Mouse (Mus musculus): ENCODE results near the gene Flot1. TPM values are rescaled to one million over a fixed set of nuclear protein-coding genes. Genes with fewer than 3 reads are reported as not detected.

Gene Flot1
- total and polyA plus RNA-seq, 3 experiments = 38.1 to 64.1 TPM; not detected in 1

Other genes with a start within 250 kb of the Flot1 start
- gene Sfta2, start 221.7 kb upstream of the Flot1 start, total RNA-seq (2012; rRNA removed) = not detected in 2 replicates
- not detected for gene Sfta2, start 221.7 kb upstream of the Flot1 start, polyA plus RNA-seq (2012; ENCODE audit: insufficient read depth in 1 of 2, insufficient read length in 2 of 2, low read depth in 1 of 2, low replicate concordance in 2 of 2, missing spikeins in 1 of 2)
- gene Gm9573, start 196.6 kb upstream of the Flot1 start, total RNA-seq (2012; rRNA removed) = not detected in 2 replicates
- not detected for gene Gm9573, start 196.6 kb upstream of the Flot1 start, polyA plus RNA-seq (2012; ENCODE audit: insufficient read depth in 1 of 2, insufficient read length in 2 of 2, low read depth in 1 of 2, low replicate concordance in 2 of 2, missing spikeins in 1 of 2)
- 0.04 and 0.13 TPM in 2 replicates for gene Mucl3, start 179.5 kb upstream of the Flot1 start, total RNA-seq (2012; rRNA removed)
- gene Mucl3, start 179.5 kb upstream of the Flot1 start, polyA plus RNA-seq (2012; ENCODE audit: insufficient read depth in 1 of 2, insufficient read length in 2 of 2, low read depth in 1 of 2, low replicate concordance in 2 of 2, missing spikeins in 1 of 2) = under 1 TPM in 1 of 2 experiments, not detected in 1; 0.11 TPM
- gene Vars2, start 155.6 kb upstream of the Flot1 start, total RNA-seq (2012; rRNA removed) = 21.8 and 24.0 TPM in 2 replicates
- gene Vars2, start 155.6 kb upstream of the Flot1 start, polyA plus RNA-seq (2012; ENCODE audit: insufficient read depth in 1 of 2, insufficient read length in 2 of 2, low read depth in 1 of 2, low replicate concordance in 2 of 2, missing spikeins in 1 of 2) = 10 to 100 TPM in 1 of 2 experiments, not detected in 1; 34.0 TPM
- 68.1 and 76.3 TPM in 2 replicates for gene Gtf2h4, start 149.5 kb upstream of the Flot1 start, total RNA-seq (2012; rRNA removed)
- gene Gtf2h4, start 149.5 kb upstream of the Flot1 start, polyA plus RNA-seq (2012; ENCODE audit: insufficient read depth in 1 of 2, insufficient read length in 2 of 2, low read depth in 1 of 2, low replicate concordance in 2 of 2, missing spikeins in 1 of 2) = 10 to 100 TPM in 1 of 2 experiments, not detected in 1; 97.6 TPM
- 2.6 TPM in 2 replicates for gene Ddr1, start 118.6 kb upstream of the Flot1 start, total RNA-seq (2012; rRNA removed)
- 1 to 10 TPM in 1 of 2 experiments, not detected in 1; 7.9 TPM for gene Ddr1, start 118.6 kb upstream of the Flot1 start, polyA plus RNA-seq (2012; ENCODE audit: insufficient read depth in 1 of 2, insufficient read length in 2 of 2, low read depth in 1 of 2, low replicate concordance in 2 of 2, missing spikeins in 1 of 2)
- 5.5 and 8.4 TPM in 2 replicates for gene Ier3, start 1.5 kb upstream of the Flot1 start, total RNA-seq (2012; rRNA removed)
- 10 to 100 TPM in 1 of 2 experiments, not detected in 1; 12.2 TPM for gene Ier3, start 1.5 kb upstream of the Flot1 start, polyA plus RNA-seq (2012; ENCODE audit: insufficient read depth in 1 of 2, insufficient read length in 2 of 2, low read depth in 1 of 2, low replicate concordance in 2 of 2, missing spikeins in 1 of 2)
- gene Tubb5, start 15.1 kb downstream of the Flot1 start, total RNA-seq (2012; rRNA removed) = 1,137 and 1,211 TPM in 2 replicates
- gene Tubb5, start 15.1 kb downstream of the Flot1 start, polyA plus RNA-seq (2012; ENCODE audit: insufficient read depth in 1 of 2, insufficient read length in 2 of 2, low read depth in 1 of 2, low replicate concordance in 2 of 2, missing spikeins in 1 of 2) = 1,000 to 10,000 TPM; 1,040 to 1,575 TPM
- 15.0 and 17.2 TPM in 2 replicates for gene Mdc1, start 18.3 kb downstream of the Flot1 start, total RNA-seq (2012; rRNA removed)
- 10 to 100 TPM; 46.6 to 77.9 TPM for gene Mdc1, start 18.3 kb downstream of the Flot1 start, polyA plus RNA-seq (2012; ENCODE audit: insufficient read depth in 1 of 2, insufficient read length in 2 of 2, low read depth in 1 of 2, low replicate concordance in 2 of 2, missing spikeins in 1 of 2)
- 11.1 and 13.7 TPM in 2 replicates for gene Nrm, start 38.1 kb downstream of the Flot1 start, total RNA-seq (2012; rRNA removed)
- gene Nrm, start 38.1 kb downstream of the Flot1 start, polyA plus RNA-seq (2012; ENCODE audit: insufficient read depth in 1 of 2, insufficient read length in 2 of 2, low read depth in 1 of 2, low replicate concordance in 2 of 2, missing spikeins in 1 of 2) = 10 to 100 TPM in 1 of 2 experiments, not detected in 1; 49.9 TPM
- gene Ppp1r18, start 42.4 kb downstream of the Flot1 start, total RNA-seq (2012; rRNA removed) = 10.1 and 12.7 TPM in 2 replicates
- 10 to 100 TPM in 1 of 2 experiments, not detected in 1; 36.2 TPM for gene Ppp1r18, start 42.4 kb downstream of the Flot1 start, polyA plus RNA-seq (2012; ENCODE audit: insufficient read depth in 1 of 2, insufficient read length in 2 of 2, low read depth in 1 of 2, low replicate concordance in 2 of 2, missing spikeins in 1 of 2)
- gene Dhx16, start 56.6 kb downstream of the Flot1 start, total RNA-seq (2012; rRNA removed) = 75.4 and 79.2 TPM in 2 replicates
- 100 to 1,000 TPM in 1 of 2 experiments, not detected in 1; 101 TPM for gene Dhx16, start 56.6 kb downstream of the Flot1 start, polyA plus RNA-seq (2012; ENCODE audit: insufficient read depth in 1 of 2, insufficient read length in 2 of 2, low read depth in 1 of 2, low replicate concordance in 2 of 2, missing spikeins in 1 of 2)
- gene 2310061I04Rik, start 74.2 kb downstream of the Flot1 start, total RNA-seq (2012; rRNA removed) = 10.9 and 11.4 TPM in 2 replicates
- 100 to 1,000 TPM in 1 of 2 experiments, not detected in 1; 106 TPM for gene 2310061I04Rik, start 74.2 kb downstream of the Flot1 start, polyA plus RNA-seq (2012; ENCODE audit: insufficient read depth in 1 of 2, insufficient read length in 2 of 2, low read depth in 1 of 2, low replicate concordance in 2 of 2, missing spikeins in 1 of 2)
- gene Atat1, start 86.8 kb downstream of the Flot1 start, total RNA-seq (2012; rRNA removed) = 4.4 and 4.6 TPM in 2 replicates
- gene Atat1, start 86.8 kb downstream of the Flot1 start, polyA plus RNA-seq (2012; ENCODE audit: insufficient read depth in 1 of 2, insufficient read length in 2 of 2, low read depth in 1 of 2, low replicate concordance in 2 of 2, missing spikeins in 1 of 2) = 10 to 100 TPM in 1 of 2 experiments, not detected in 1; 14.4 TPM
- 149 and 179 TPM in 2 replicates for gene Mrps18b, start 93.2 kb downstream of the Flot1 start, total RNA-seq (2012; rRNA removed)
- 100 to 1,000 TPM in 1 of 2 experiments, not detected in 1; 239 TPM for gene Mrps18b, start 93.2 kb downstream of the Flot1 start, polyA plus RNA-seq (2012; ENCODE audit: insufficient read depth in 1 of 2, insufficient read length in 2 of 2, low read depth in 1 of 2, low replicate concordance in 2 of 2, missing spikeins in 1 of 2)
- gene Ppp1r10, start 93.2 kb downstream of the Flot1 start, total RNA-seq (2012; rRNA removed) = 24.2 and 25.3 TPM in 2 replicates
- 10 to 100 TPM in 1 of 2 experiments, not detected in 1; 61.4 TPM for gene Ppp1r10, start 93.2 kb downstream of the Flot1 start, polyA plus RNA-seq (2012; ENCODE audit: insufficient read depth in 1 of 2, insufficient read length in 2 of 2, low read depth in 1 of 2, low replicate concordance in 2 of 2, missing spikeins in 1 of 2)
- gene Abcf1, start 146.5 kb downstream of the Flot1 start, total RNA-seq (2012; rRNA removed) = 137 and 142 TPM in 2 replicates
- 100 to 1,000 TPM in 1 of 2 experiments, not detected in 1; 312 TPM for gene Abcf1, start 146.5 kb downstream of the Flot1 start, polyA plus RNA-seq (2012; ENCODE audit: insufficient read depth in 1 of 2, insufficient read length in 2 of 2, low read depth in 1 of 2, low replicate concordance in 2 of 2, missing spikeins in 1 of 2)
- 50.7 and 57.1 TPM in 2 replicates for gene Gnl1, start 156.6 kb downstream of the Flot1 start, total RNA-seq (2012; rRNA removed)
- gene Gnl1, start 156.6 kb downstream of the Flot1 start, polyA plus RNA-seq (2012; ENCODE audit: insufficient read depth in 1 of 2, insufficient read length in 2 of 2, low read depth in 1 of 2, low replicate concordance in 2 of 2, missing spikeins in 1 of 2) = 10 to 100 TPM in 1 of 2 experiments, not detected in 1; 98.5 TPM
- gene Prr3, start 157.0 kb downstream of the Flot1 start, total RNA-seq (2012; rRNA removed) = 12.2 and 13.8 TPM in 2 replicates
- gene Prr3, start 157.0 kb downstream of the Flot1 start, polyA plus RNA-seq (2012; ENCODE audit: insufficient read depth in 1 of 2, insufficient read length in 2 of 2, low read depth in 1 of 2, low replicate concordance in 2 of 2, missing spikeins in 1 of 2) = 10 to 100 TPM in 1 of 2 experiments, not detected in 1; 48.1 TPM
- gene H2-T24, start 197.3 kb downstream of the Flot1 start, total RNA-seq (2012; rRNA removed) = 25.4 and 25.9 TPM in 2 replicates
- gene H2-T24, start 197.3 kb downstream of the Flot1 start, polyA plus RNA-seq (2012; ENCODE audit: insufficient read depth in 1 of 2, insufficient read length in 2 of 2, low read depth in 1 of 2, low replicate concordance in 2 of 2, missing spikeins in 1 of 2) = 10 to 100 TPM in 1 of 2 experiments, not detected in 1; 14.1 TPM
- gene H2-T23, start 209.6 kb downstream of the Flot1 start, total RNA-seq (2012; rRNA removed) = 18.3 and 20.3 TPM in 2 replicates
- gene H2-T23, start 209.6 kb downstream of the Flot1 start, polyA plus RNA-seq (2012; ENCODE audit: insufficient read depth in 1 of 2, insufficient read length in 2 of 2, low read depth in 1 of 2, low replicate concordance in 2 of 2, missing spikeins in 1 of 2) = 10 to 100 TPM in 1 of 2 experiments, not detected in 1; 12.2 TPM
- 22.5 and 27.0 TPM in 2 replicates for gene H2-T22, start 219.5 kb downstream of the Flot1 start, total RNA-seq (2012; rRNA removed)
- 10 to 100 TPM in 1 of 2 experiments, not detected in 1; 45.5 TPM for gene H2-T22, start 219.5 kb downstream of the Flot1 start, polyA plus RNA-seq (2012; ENCODE audit: insufficient read depth in 1 of 2, insufficient read length in 2 of 2, low read depth in 1 of 2, low replicate concordance in 2 of 2, missing spikeins in 1 of 2)
- gene Gm6034, start 219.7 kb downstream of the Flot1 start, total RNA-seq (2012; rRNA removed) = not detected in 2 replicates
- under 1 TPM in 1 of 2 experiments, not detected in 1; 0.11 TPM for gene Gm6034, start 219.7 kb downstream of the Flot1 start, polyA plus RNA-seq (2012; ENCODE audit: insufficient read depth in 1 of 2, insufficient read length in 2 of 2, low read depth in 1 of 2, low replicate concordance in 2 of 2, missing spikeins in 1 of 2)
- 5.8 and 6.4 TPM in 2 replicates for gene Gm11127, start 235.1 kb downstream of the Flot1 start, total RNA-seq (2012; rRNA removed)
- 1 to 10 TPM in 1 of 2 experiments, not detected in 1; 1.5 TPM for gene Gm11127, start 235.1 kb downstream of the Flot1 start, polyA plus RNA-seq (2012; ENCODE audit: insufficient read depth in 1 of 2, insufficient read length in 2 of 2, low read depth in 1 of 2, low replicate concordance in 2 of 2, missing spikeins in 1 of 2)